Mouse (Mus musculus) liver, postnatal 0 days (tissue): ENCODE data around the gene Esrrg. TPM values are rescaled to one million over a fixed set of nuclear protein-coding genes. Genes with fewer than 3 reads are reported as not detected.

Source experiments
- ATAC-seq: fragments of 200-750 bp; cut with Nextera tagmentation; 2 replicates; pipeline ENCODE4 v1.8.0; 2017; ENCODE audit warnings: mild to moderate bottlenecking, moderate library complexity
- DNase-seq: peaks from one replicate; pipeline ENCODE4 v3.0.0-alpha.2; 2016
- H3K27ac ChIP-seq: fragments of 300-500 bp; sonication (generic); 2 replicates; pipeline ENCODE4 v1.5.1; 2014; ENCODE audit warnings: antibody characterized with exemption, moderate library complexity, mild to moderate bottlenecking, low read depth
- H3K27me3 ChIP-seq: fragments of 300-500 bp; sonication (generic); 2 replicates; pipeline ENCODE4 v1.6.1; 2014; ENCODE audit warnings: low read length, control low read depth, mixed read lengths; ENCODE audit not compliant: insufficient read depth
- H3K36me3 ChIP-seq: fragments of 300-500 bp; sonication (generic); replicated peaks from 2 replicates; pipeline ENCODE4 v1.6.1; 2014; ENCODE audit warnings: mild to moderate bottlenecking, control low read depth, low read length, moderate library complexity, mixed read lengths; ENCODE audit not compliant: insufficient read depth
- H3K4me1 ChIP-seq: fragments of 300-500 bp; sonication (generic); 2 replicates; pipeline ENCODE4 v1.6.1; 2014; ENCODE audit warnings: antibody characterized with exemption, mild to moderate bottlenecking, control low read depth; ENCODE audit not compliant: insufficient read depth
- H3K4me2 ChIP-seq: fragments of 300-500 bp; sonication (generic); 2 replicates; pipeline ENCODE4 v1.6.1; 2014; ENCODE audit warnings: low read depth, mild to moderate bottlenecking, low read length, moderate library complexity, mixed read lengths
- H3K4me3 ChIP-seq: fragments of 300-500 bp; sonication (generic); 2 replicates; pipeline ENCODE4 v1.5.1; 2014; ENCODE audit warnings: low read depth, low read length
- H3K9ac ChIP-seq: fragments of 300-500 bp; sonication (generic); replicated peaks from 2 replicates; pipeline ENCODE4 v1.6.1; 2014; ENCODE audit warnings: mild to moderate bottlenecking, moderate library complexity
- H3K9me3 ChIP-seq: fragments of 300-500 bp; sonication (generic); 2 replicates; pipeline ENCODE4 v1.6.1; 2016; ENCODE audit warnings: mild to moderate bottlenecking, control low read depth, low read length, mixed read lengths
- CTCF ChIP-seq: sonication (generic); IDR thresholded peaks from 2 replicates; pipeline ENCODE4 v1.5.1; 2016; ENCODE audit warnings: antibody characterized with exemption, low read depth
- EP300 ChIP-seq: IDR thresholded peaks from 2 replicates; pipeline ENCODE4 v1.6.1; 2016; ENCODE audit warnings: antibody characterized with exemption, low read depth, mild to moderate bottlenecking
- WGBS: fragments of 180-500 bp; shearing (Covaris S2); extraction: QIAGEN DNeasy Blood & Tissue Kit; methylation state at CpG from one replicate; pipeline ENCODE4 v1.1.7; 2014; ENCODE audit not compliant: insufficient replicate concordance; 5-methylcytosine and 5-hydroxymethylcytosine counted together
- polyA plus RNA-seq: library from polyadenylated mRNA; unstranded; fragments of >200 nt; fragmentation: Nextera tagmentation; extraction: Ambion mirVana; gene quantifications from 2 replicates; pipeline ENCODE4 v1.2.1, GENCODE M21; 2015

Gene Esrrg
- polyA plus RNA-seq, 1 experiment from 2014 or later: 0.11 TPM

DNA sequence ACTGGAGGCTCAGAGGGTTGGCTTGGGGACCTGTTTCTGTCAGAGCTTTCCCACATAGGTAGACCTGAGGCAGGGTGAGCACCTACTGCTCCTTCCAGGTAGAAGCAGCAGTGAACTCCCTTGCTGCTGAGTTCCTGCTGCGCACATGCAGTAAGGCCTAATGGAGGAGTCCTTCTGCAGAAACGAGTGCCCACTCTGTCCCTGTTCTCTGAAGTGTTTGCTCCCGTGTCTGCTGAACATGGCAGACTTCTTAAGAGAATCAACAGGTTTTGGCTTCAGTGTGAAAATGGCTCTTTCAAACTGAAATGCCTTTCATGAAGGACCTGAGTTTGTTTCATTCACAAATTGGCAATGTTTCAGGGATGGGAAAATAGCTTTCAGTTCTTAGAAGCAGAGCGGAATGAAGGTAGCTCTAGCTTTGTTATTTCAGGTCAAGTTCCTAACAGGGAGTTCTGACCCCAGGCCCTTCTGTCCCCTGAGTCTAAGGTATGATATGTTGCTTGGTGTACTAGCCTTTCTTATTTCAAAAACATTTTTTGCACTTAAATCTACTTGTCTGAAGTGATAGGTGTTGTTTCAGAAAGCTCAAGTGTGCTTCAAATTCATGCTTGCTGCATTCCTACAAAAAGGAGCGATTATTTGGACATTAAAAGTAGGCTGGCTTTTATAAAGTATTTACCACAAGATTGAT is 185.8 kb downstream of the Esrrg start:
- Histone ChIP-seq H3K27me3 (no peaks in the 10 kb centered on the region), H3K9ac (no peak overlapping the region), H3K4me1 (no peaks in the 10 kb centered on the region), H3K36me3 (no peaks in the 10 kb centered on the region), H3K9me3 (no peaks in the 10 kb centered on the region), H3K27ac (no peak overlapping the region), H3K4me2 (no peak overlapping the region), H3K4me3 (no peak overlapping the region)
- TF ChIP-seq EP300: no peak
- TF ChIP-seq CTCF: no peak
- DNase-seq: no peak
- WGBS: 73% methylated on average over 5 of the region's 5 CpGs
- no peak for ATAC-seq

DNA sequence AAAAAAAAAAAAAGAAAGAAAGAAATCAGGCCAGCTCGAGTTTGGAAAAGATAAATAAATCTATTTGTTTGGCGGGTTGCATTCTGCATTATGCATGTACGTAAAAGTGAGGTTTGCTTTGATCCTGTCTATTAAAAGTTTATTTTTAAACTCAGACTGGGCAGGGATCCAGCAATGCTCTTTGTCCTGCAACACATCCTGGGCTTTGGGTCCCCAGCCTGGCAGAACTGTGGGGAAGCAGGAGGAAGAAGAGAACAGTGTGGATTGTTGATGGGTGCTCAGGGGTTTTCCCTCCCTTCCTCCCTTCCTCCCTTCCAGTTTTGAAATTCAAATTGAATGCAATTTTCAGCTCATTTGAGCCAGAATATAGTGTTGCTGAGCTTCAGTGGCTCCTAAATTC is 187.0 kb downstream of the Esrrg start:
- Histone ChIP-seq H3K27me3 (no peaks in the 10 kb centered on the region), H3K36me3 (no peaks in the 10 kb centered on the region), H3K4me1 (no peaks in the 10 kb centered on the region), H3K9me3 (no peaks in the 10 kb centered on the region), H3K27ac (no peak overlapping the region), H3K4me2 (no peak overlapping the region), H3K9ac (no peak overlapping the region), H3K4me3 (no peak overlapping the region)
- no peak for TF ChIP-seq EP300
- no peak for TF ChIP-seq CTCF
- WGBS: 57% methylated on average over 3 of the region's 3 CpGs
- ATAC-seq (no peak), DNase-seq (no peak)

DNA sequence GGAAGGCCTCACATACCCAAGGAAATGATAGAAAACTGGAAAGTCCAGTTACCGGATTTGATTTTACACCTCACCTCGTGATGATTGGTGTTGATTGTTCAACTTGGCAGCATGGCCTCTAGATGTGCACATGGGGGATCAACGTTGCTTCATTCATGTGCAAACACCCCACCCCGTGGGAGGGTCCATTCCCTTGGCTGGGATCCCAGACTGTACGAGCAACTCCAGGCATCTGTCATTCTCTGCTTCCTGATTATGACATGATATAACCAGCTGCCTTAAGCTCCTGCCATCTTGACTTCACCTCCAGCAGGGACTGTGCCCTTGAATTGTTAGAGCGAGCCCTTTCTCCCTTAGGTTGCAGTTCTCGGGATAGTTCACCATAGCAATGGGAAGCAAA is 190.7 kb downstream of the Esrrg start:
- Histone ChIP-seq H3K9ac (no peak overlapping the region), H3K9me3 (no peaks in the 10 kb centered on the region), H3K4me3 (no peak overlapping the region), H3K4me1 (no peaks in the 10 kb centered on the region; the same call in 1 of the 2 replicates), H3K4me2 (no peak overlapping the region), H3K36me3 (no peaks in the 10 kb centered on the region), H3K27ac (no peak overlapping the region), H3K27me3 (no peaks in the 10 kb centered on the region)
- peak; percentile 89 for ATAC-seq
- WGBS: 53% methylated on average over 7 of the region's 7 CpGs
- TF ChIP-seq EP300 (0 out of 2 replicates have a peak, but pooled peaks have one; percentile 14), CTCF (no peak)
- DNase-seq: peak; percentile 73

DNA sequence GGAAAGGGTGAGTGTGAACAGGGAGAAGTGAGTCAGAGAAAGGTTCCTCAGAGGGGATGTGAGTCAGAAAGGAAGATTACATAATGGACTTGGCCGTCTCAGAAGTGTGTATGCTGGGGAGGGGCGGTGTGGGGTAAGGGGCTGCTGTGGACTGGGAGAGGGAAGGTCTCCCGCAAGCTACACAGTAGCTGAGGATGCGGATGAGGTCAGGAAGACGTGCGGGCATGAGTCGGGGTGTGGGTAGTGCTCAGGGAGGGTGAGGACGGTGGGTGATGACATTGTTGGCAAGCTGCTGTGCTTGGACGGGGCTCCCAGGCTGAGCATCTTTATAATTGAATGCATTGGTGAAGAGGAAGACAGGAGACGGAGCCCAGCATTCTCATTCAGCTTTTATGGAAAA is 192.2 kb downstream of the Esrrg start:
- no peak for ATAC-seq
- no peak for TF ChIP-seq EP300
- TF ChIP-seq CTCF: no peak
- H3K9me3 ChIP-seq: no peaks in the 10 kb centered on the region
- DNase-seq: no peak
- no peaks in the 10 kb centered on the region for H3K36me3 ChIP-seq
- H3K4me1 ChIP-seq: no peaks in the 10 kb centered on the region; the same call in 1 of the 2 replicates
- no peak overlapping the region for H3K4me3 ChIP-seq
- no peak overlapping the region for H3K9ac ChIP-seq
- no peak overlapping the region for H3K27ac ChIP-seq
- H3K27me3 ChIP-seq: no peaks in the 10 kb centered on the region
- no peak overlapping the region for H3K4me2 ChIP-seq
- WGBS: 67% methylated on average over 10 of the region's 10 CpGs

DNA sequence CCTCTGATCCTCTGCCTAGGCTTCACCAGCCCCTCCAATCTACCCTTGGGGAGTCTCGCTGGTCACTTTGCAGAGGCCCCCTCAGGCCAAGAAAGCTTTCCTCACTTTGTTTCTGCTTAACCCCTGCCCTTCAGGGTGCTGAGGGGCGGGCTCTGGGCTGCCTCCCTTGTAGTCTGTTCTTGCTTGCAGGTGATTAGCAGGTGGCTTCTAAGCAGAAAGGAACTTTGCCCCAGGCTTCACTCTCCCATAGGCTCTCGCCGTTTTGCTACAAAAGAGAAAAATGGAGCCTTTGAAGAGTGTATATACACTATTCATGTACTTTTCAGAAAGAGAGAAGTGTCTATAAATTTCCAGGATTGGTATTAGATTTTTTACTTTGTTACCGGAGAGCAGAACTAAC is 195.0 kb downstream of the Esrrg start:
- Histone ChIP-seq H3K36me3 (no peaks in the 10 kb centered on the region), H3K4me3 (no peak overlapping the region), H3K9me3 (no peaks in the 10 kb centered on the region), H3K27me3 (no peaks in the 10 kb centered on the region), H3K27ac (no peak overlapping the region), H3K4me1 (no peaks in the 10 kb centered on the region; the same call in 1 of the 2 replicates), H3K9ac (no peak overlapping the region), H3K4me2 (no peak overlapping the region)
- no peak for DNase-seq
- no peak for ATAC-seq
- no peak for TF ChIP-seq EP300
- no peak for TF ChIP-seq CTCF
- 51% methylated on average over 5 of the region's 5 CpGs for WGBS

DNA sequence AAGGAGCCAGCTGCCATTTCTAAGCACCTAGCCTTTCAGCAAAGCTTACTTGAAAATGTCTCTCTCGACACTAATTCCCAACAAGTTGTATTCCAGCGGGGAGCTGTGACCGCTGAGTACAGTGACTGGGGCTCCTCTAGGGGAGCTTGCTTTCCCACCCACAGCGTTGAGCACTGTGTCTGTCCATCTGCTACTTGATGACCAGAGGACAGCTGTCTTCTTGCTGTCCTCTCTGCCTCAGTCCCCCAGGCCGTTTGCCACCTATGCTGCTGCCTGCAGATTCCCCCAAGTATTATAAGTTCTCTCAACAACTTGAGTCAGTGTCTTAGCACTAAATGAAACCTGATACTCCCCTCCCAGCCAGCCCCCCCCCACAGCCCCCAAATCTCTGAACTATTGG is 195.4 kb downstream of the Esrrg start:
- DNase-seq (no peak), ATAC-seq (no peak)
- 43% methylated on average over 5 of the region's 5 CpGs for WGBS
- no peak overlapping the region for H3K27ac ChIP-seq
- no peak overlapping the region for H3K9ac ChIP-seq
- H3K27me3 ChIP-seq: no peaks in the 10 kb centered on the region
- H3K36me3 ChIP-seq: no peaks in the 10 kb centered on the region
- H3K4me3 ChIP-seq: no peak overlapping the region
- TF ChIP-seq CTCF: no peak
- TF ChIP-seq EP300: no peak
- no peaks in the 10 kb centered on the region; the same call in 1 of the 2 replicates for H3K4me1 ChIP-seq
- no peak overlapping the region for H3K4me2 ChIP-seq
- no peaks in the 10 kb centered on the region for H3K9me3 ChIP-seq

DNA sequence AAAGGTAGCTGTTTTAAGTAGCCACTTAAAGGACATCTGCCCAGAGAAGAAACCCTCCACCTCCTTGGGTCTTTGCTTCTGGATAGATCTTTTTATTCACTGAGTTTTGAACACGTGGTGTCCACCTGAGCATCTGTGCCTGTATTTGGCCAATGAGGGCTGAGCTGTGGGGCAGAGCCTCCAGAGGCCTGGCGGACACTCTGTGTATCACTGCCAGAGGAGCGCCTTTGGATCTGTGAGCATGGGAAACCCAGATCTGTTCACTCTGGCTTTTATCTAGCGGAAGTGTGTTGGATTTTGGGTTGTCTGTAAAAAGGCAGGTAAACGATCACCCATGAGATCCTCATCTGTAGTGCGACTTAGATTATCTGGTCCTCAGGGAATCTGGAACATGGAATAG is 196.4 kb downstream of the Esrrg start:
- no peaks in the 10 kb centered on the region for H3K36me3 ChIP-seq

More for the DNA sequence above, 196.4 kb downstream of the Esrrg start:
- H3K27me3 ChIP-seq: no peaks in the 10 kb centered on the region
- no peak overlapping the region for H3K4me3 ChIP-seq
- 76% methylated on average over 6 of the region's 6 CpGs for WGBS
- H3K27ac ChIP-seq: no peak overlapping the region
- H3K4me2 ChIP-seq: no peak overlapping the region
- ATAC-seq (no peak), DNase-seq (no peak)
- H3K9ac ChIP-seq: no peak overlapping the region
- TF ChIP-seq CTCF (no peak), EP300 (no peak)
- no peaks in the 10 kb centered on the region; the same call in 1 of the 2 replicates for H3K4me1 ChIP-seq
- H3K9me3 ChIP-seq: no peaks in the 10 kb centered on the region
